Mouse (Mus musculus) CD4-positive, CD25-positive, alpha-beta regulatory T cell, adult 2 months (primary cell): ENCODE results near the gene Man1c1.

Experiments
- DNase-seq: peaks from one replicate; pipeline ENCODE4 v3.0.0-alpha.2; 2012; ENCODE audit warnings: low read depth, low spot score

Gene Man1c1

GRCm38 (mm10) chr4:134579620-134580019, 124.5 kb downstream of the Man1c1 start:
- no peak for DNase-seq

GRCm38 (mm10) chr4:134579212-134579611, 124.9 kb downstream of the Man1c1 start:
- DNase-seq: no peak

GRCm38 (mm10) chr4:134578407-134578806, 125.7 kb downstream of the Man1c1 start:
- no peak for DNase-seq

GRCm38 (mm10) chr4:134577281-134577680, 126.8 kb downstream of the Man1c1 start:
- no peak for DNase-seq

GRCm38 (mm10) chr4:134575486-134575885, 128.6 kb downstream of the Man1c1 start:
- DNase-seq: no peak

GRCm38 (mm10) chr4:134572449-134573300, 131.4 kb downstream of the Man1c1 start:
- DNase-seq: no peak

- no peak for DNase-seq
Measured at GRCm38 (mm10) chr4:134570704-134571451, 133.2 kb downstream of the Man1c1 start.

GRCm38 (mm10) chr4:134569831-134570230, 134.3 kb downstream of the Man1c1 start:
- DNase-seq: no peak

GRCm38 (mm10) chr4:134569205-134569604, 134.9 kb downstream of the Man1c1 start:
- no peak for DNase-seq

GRCm38 (mm10) chr4:134567377-134568226, 136.5 kb downstream of the Man1c1 start:
- DNase-seq: no peak

GRCm38 (mm10) chr4:134564093-134564492, 140.0 kb downstream of the Man1c1 start:
- DNase-seq: no peak

GRCm38 (mm10) chr4:134563624-134564023, 140.5 kb downstream of the Man1c1 start:
- no peak for DNase-seq

- no peak for DNase-seq
Measured at GRCm38 (mm10) chr4:134562014-134562413, 142.1 kb downstream of the Man1c1 start.

- DNase-seq: no peak
Measured at GRCm38 (mm10) chr4:134560699-134561098, 143.4 kb downstream of the Man1c1 start.

- no peak for DNase-seq
Measured at GRCm38 (mm10) chr4:134559154-134559553, 144.9 kb downstream of the Man1c1 start.

GRCm38 (mm10) chr4:134558570-134559113, 145.4 kb downstream of the Man1c1 start:
- DNase-seq: no peak

- no peak for DNase-seq
Measured at GRCm38 (mm10) chr4:134557626-134558249, 146.4 kb downstream of the Man1c1 start.

GRCm38 (mm10) chr4:134555956-134556580, 148.0 kb downstream of the Man1c1 start:
- peak; percentile 56 for DNase-seq

- no peak for DNase-seq
Measured at GRCm38 (mm10) chr4:134553631-134554030, 150.5 kb downstream of the Man1c1 start.

- peak; percentile 23 for DNase-seq
Measured at GRCm38 (mm10) chr4:134551494-134552316, 152.4 kb downstream of the Man1c1 start, which contains the start of gene Selenon. Selenon (minus strand) TSS chr4:134552166.
